Mouse (Mus musculus) R1 (cell line): ENCODE data around the gene Gins3.
A peak's percentile ranks its signal among the peaks of the same experiment; 100 is the strongest.
"Not testable (repeated sequence)": the region's sequence is repeated elsewhere in the genome, so short reads cannot be mapped to it uniquely, and the experiment has no call there.

Experiments
- DNase-seq: peaks from one replicate; pipeline ENCODE4 v3.0.0-alpha.2; 2018; ENCODE audit warnings: low read depth, low spot score

The Gins3 gene

DNA sequence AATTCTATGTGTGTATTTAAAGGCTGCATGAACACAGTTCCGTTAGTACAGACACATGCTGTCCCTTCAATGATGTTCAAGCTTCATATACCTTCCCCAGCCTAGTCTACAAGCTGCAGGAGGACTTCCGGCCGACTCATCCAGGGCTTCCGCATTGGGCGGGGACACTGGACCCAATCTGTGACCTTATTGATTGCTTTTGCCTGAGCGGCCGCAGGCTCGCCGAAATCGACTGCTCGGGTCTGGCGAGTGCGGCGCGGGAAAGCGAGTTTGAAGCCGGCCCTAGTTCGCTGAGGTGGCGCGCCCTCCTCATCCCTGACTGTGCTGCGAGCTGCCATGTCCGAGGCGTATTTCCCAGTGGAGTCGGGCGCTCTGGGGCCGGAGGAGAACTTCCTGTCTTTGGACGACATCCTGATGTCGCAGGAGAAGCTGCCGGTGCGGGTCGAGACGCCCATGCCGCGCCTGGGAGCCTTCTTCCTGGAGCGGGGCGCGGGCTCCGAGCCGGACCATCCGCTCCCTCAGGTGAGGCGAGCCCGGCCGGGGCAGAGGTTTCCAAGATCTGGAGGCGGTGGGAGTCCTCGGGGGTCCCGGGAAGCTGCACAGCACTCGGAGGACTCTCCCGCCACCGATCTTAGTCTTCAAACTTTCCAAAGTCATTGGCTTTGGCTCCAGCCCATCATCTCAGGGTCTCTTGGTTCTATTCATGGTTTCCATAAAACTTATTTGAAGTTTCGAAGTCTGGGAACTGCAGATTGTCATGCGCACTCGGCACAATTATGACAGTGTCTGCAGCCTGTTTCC lies at the start of gene Gins3:
Gins3 (plus strand) TSS at position 192 of the 801 bp plus-strand sequence.
- DNase-seq = peak; percentile 97

DNA sequence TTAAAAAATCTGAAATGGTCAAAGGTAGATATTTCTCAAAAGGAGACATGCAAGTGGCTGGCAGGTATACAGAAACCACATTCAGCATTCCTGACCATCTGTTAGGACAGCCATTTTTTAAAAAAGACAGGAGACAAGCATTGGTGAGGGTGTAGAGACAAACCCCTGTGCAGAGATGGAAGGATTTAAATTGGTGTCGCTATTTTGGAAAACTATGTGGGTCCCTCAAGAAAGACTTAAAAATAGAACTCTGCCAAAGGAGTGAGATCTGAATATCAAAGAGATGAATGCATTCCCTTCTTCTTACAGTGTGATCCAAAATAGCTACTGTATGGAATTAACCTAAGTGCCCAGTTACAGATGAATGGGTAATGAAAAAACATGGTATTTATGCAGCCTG lies 45.9 kb upstream of the Gins3 start:
- no peak for DNase-seq

DNA sequence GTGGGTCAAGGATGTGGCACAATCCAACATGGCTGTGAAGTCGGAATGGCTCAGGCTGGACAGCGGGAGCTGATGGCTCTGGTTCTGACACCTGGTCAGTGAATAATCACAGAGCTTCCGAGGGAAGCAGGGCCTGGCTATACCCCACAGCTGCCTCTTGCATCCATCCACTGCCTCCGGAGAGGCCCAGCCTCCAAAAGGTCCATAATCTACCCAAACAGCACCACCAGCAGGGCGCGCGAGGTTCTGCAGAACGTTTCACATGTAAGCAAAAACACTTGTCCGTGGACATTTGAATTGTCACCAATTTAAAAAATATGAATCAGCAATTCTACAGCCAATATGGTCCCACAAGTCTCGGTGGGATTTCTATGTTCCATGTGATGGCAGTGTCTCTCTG lies 44.0 kb upstream of the Gins3 start:
- peak; percentile 71 for DNase-seq

DNA sequence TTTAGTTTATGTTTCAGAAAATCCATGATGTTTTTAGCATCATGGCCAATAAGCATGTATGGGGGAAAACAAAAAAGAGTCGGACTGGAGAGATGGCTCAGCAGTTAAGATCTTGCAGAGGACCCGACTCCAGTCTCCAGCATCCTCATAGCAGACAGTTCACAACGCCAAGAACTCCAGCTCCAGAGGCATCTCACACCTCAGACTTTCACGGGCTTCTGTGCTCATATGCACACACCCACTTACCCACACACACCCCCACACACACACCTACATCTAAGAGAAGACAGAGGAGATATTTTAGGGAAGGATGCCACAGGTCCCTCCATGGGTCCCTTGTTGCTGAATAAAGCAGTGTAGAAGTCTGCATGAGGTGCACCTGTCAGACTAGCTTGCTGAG lies 42.7 kb upstream of the Gins3 start:
- DNase-seq = no peak

DNA sequence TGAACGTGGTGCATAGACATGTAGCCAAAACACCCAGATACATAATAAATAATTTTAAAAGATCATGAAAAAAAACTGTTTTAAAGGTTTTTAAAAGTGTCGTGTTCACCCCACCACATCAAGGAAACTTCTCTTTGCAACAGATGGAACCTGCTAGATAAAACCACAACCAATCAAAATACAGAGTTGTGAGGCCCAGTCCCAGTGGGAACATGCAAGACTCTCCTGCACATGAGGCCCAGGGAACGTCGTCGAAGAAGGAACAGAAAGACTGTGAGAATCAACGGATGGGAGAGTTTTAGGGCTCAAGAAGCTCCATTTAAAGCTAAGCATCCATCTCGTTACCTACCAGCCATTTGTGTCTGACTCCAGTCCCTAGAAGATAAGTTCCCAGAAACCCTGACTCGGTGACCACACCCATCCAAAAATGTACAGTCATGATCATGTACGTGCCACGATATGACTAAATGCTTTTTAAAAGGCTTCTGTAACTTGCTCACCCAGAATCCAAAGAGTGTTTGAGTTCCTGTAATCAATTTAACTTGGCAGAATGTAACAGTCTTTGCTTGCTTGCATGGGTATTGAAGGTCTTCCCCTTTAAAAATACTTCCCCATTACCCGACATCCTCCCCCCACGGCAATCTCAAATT lies 41.0 kb upstream of the Gins3 start:
- no peak for DNase-seq

DNA sequence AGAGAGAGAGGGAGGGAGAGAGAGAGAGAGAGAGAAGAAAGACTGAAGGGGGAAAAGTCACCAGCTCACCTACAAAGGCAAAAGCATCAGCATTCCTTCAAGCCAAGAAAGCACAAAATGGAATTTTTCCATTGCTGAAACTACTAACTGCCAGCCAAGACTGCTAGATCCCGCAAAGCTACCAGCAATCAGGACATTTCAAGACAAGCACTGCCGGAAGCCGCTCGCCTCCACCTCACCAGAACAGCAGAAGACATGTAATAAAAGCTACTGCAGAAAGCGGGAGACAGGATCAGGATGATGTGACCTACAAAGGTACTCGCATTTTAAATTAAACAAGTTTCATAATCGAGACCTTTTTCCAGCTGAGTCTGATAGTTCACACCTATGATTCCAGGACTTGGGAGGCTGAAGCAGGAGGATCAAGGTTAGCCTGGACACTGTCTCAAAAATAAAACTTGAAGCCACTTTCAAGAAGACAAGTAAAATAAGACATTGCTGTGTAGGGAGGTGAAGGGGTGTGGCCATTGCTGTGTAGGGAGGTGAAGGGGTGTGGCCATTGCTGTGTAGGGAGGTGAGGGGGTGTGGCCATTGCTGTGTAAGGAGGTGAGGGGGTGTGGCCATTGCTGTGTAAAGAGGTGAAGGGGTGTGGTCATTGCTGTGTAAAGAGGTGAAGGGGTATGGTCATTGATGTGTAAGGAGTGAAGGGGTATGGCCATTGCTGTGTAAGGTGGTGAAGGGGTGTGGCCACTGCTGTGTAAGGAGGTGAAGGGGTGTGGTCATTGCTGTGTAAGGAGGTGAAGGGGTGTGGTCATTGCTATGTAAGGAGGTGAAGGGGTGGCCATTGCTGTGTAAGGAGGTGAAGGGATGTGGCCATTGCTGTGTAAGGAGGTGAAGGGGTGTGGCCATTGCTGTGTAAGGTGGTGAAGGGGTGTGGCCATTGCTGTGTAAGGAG lies 39.5 kb upstream of the Gins3 start:
- peak; percentile 99 for DNase-seq

DNA sequence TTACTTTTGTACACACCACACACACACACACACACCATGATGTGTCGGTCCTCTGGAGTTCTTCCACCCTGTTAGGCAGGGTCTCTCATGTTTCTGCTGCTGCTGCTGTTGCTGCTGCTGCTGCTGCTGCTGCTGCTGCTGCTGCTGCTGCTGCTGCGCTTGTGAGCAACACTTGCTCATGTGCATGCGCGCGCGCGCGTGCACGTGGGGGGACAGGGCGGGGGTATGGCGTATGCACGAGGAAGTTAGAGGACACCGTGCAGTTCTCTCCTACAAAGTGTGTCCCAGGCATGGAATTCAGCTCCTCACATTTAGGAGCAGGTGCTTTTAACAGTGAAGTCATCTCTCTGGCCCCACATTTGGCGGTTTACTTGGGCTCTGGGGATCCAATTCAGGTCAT lies 38.1 kb upstream of the Gins3 start:
- peak; percentile 66 for DNase-seq

DNA sequence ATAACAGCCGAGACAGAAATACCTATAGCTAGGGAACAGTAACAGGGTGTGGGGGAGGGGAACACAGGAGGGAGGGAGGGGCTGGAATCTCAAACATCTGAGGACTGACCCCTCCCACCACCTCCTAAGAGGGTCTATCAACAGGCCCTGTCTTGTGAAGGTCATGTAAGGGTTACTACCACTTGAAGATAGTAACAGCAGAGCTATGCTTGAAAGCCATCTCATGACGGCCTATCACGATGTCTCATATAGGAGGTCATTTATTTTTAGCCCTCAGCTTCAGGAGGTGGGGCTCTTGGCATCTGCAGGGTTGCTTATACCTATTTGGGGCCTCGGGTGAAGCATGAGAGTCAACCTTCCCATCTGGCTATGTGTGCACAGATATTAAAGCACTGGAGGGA lies 36.4 kb upstream of the Gins3 start:
- DNase-seq = peak; percentile 98

DNA sequence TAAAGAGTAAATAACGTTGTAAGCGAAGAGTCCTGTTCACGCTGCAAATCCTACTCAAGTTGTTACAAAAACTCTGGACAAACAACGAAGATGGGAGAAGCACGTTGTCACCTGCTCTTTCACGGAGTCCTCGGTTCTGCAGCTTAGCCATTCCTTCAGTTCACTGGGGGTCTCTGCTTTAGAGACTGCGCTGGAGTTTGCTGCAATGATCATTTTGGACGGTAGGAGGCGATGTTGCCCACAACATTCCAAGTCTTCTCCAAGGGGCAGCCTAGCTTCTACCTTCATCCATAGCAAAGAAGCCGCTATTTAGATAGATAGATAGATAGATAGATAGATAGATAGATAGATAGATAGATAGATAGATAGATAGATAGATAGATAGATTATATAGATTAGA lies 33.4 kb upstream of the Gins3 start:
- peak; percentile 86 for DNase-seq

DNA sequence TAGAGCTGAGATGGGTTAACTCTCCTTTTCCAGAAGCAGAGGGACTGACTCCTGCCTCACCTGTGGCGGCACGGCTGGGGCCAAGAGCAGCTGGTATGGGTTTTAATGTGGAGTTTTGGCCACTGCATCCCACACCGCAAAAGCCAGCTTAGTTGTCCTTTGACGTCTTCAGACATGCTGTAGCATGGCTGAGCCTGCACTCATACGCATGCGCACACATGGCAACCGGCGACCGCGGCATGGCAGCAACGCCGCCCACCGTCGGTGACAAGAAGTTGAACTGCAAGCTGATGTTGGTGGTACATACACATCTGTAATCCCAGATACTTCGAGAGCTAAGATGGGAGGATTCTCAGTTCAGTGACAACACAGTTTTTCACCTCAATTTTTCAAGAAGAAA lies 31.9 kb upstream of the Gins3 start:
- peak; percentile 90 for DNase-seq

DNA sequence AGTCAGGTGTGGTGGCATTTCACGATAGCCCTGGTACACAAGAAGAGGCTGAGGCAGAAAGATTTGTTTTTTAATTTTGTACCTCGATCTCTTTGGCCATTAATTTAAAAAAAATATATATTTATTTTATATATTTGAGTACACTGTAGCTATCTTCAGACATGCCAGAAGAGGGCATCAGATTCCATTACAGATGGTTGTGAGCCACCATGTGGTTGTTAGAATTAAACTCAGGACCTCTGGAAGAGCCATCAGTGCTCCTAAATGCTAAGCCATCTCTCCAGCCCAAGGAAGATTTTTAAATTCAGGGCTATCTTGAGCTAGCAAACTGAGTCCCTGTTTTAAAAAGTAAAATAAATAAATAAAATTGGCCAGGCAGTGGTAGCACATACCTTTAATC lies 31.1 kb upstream of the Gins3 start:
- no peak for DNase-seq

DNA sequence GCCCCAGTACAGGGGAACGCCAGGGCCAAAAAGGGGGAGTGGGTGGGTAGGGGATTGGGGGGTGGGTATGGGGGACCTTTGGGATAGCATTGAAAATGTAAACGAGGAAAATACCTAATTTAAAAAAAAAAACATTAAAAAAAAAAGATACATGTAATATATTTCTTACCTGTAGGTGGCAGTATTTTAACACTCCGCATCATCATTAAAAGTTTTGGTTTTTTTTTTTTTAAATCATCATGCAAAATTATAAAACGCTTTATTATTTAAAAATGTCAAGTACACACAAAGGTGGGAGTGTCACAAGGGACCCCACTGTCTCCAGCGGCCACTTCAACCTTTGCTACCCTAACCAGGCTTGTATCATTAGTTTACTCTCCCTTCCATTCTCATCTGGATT lies 26.7 kb upstream of the Gins3 start:
- not testable (repeated sequence) for DNase-seq

DNA sequence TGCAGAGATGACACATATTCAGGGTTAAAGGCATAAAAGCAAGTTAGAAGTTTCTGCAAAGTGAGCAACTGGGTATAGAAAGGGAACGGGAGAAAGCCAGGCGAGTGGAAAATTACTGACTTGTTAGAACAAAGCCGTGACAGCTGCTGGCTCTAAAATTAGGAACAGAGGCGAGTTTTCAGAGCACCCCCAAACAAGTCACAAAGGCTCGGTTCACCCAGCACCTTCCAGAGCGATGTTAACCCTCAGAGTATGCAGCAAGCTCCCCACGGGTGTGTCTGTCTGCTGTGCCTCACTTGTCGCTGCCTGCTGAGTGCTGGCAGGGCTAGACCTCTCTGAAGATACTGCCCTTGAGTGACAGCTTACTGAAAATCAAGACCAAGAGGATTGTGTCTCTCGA lies 26.0 kb upstream of the Gins3 start:
- DNase-seq = no peak

DNA sequence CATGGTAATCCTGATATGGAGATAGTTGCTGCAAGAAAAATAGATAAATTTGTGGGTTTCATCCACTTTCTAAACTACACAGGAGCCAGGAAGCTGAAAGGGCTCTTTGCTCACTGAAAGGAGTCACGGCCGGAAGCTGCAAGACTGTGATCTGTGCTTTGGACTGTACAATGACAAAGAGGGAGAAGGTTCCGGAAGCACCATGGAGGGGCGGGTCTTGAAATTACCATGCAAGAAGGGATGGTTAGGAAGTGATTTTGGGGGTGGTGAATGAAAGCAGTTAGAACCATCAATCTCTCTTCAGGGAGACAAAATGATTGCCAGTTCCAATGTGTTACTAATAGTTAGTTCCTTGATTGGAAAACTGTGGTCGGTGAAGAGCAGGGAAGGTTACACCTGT lies 23.8 kb upstream of the Gins3 start:
- peak; percentile 94 for DNase-seq

DNA sequence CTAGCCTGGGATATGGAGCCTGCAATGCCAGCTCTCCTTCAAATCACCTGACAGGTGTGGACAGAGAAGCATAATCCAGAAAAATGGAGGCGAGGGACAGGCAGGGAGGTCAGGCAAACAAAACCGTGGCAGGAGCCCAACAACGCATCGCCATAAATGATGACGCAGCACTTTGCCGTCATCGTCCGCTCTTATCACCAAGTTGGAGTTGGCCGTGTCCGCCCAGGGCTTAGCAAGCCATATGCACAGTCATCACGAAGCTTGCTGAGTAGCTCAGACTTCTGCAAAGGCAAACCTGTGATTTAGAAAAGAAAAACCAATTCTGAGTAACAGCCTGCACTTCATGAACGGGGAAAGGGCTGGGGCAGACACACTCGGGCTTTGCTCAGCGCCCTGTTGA lies 22.5 kb upstream of the Gins3 start:
- peak; percentile 46 for DNase-seq

DNA sequence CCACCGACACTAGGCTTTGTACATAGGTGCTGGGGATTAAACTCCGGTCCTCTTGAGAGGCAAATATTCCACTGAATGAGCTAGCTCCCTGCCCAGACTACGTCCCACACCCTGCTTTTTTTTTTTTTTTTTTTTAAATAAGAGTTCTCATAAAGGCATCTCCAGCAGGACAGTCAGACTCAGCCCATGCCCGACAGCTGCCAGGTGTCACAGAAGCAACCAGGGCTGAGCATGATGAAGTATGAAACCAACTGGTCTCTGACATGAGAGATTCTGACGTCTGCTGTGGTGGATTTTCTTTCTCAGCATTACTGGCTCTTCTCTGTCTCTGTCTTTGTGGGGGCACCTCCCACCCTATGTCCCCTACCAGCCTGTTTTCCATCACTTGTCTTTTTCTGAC lies 21.5 kb upstream of the Gins3 start:
- no peak for DNase-seq

DNA sequence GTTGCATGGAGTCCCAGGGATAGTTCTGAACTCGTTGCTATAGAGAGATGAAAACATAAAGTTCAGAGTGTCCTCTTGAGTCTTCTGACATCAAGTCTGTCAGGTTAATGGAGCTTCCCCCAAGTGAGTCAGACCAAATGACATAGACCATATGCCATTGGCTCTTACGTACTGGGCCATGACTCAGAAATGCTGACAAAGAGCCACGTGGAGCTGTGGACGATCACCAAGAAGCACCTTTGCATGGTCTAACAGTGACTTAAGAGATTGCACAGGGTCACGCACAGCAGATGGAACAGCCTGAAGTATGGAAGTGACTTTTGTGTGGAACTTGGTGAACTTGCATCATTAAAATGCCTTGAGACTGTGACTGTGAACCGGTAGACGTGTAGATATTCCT lies 16.9 kb upstream of the Gins3 start:
- no peak for DNase-seq

DNA sequence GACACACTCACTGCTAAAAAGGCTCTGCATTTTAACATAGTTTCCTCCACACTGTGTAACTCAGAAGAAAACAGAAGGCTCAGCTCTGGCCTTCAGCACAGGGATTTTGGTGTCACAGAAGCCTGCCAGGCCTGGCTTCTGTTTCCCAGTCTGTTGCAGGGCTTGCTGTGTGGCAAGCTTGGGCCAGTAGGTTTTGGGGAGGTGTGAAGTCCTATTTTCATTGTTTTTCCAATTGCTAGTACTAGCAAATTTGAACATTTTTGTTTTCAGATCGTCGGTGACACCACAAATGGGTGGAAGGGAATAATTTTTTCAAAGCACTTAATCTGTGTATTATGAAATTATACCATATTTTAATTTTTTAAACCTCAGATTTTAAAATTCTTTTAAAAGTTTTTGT lies 13.2 kb upstream of the Gins3 start:
- DNase-seq = no peak

DNA sequence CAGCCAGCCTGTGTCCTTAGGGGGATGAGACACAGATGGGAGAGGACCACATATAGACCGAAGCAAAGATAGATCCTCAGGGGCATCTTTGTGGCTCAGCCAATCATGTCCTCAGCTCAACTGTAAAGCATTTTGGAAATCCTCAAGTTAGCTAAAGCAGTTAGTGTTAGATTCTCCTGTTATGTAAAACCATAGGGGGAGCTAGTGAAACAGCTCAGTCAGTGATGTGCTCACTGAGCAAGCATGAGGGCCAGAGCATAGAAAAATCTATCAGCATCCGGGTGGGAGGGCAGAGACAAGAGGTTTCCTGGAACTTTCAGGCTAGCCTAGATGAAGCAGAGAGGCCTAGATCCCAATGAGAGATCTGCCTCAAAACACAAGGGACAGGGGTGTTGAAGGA lies 8.4 kb upstream of the Gins3 start:
- no peak for DNase-seq

DNA sequence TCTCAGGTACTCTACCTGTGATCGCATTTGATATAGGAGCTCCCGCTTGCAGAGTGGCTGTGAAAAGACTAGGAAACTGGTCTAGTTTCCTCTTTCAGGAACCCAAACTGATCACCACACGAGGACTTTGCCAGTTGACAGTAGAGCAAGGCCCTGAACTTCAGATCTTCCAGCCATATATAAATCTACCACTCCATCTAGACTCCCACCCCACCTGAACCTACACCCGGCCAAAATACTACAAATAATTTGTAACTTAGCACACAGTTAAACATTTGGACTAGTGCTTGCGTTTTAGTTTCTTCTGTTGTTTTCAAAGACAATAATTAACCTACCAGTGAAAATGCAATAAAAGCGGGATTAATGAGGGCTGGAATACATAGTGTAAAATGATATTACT lies 413 bp upstream of the Gins3 start:
- no peak for DNase-seq

DNA sequence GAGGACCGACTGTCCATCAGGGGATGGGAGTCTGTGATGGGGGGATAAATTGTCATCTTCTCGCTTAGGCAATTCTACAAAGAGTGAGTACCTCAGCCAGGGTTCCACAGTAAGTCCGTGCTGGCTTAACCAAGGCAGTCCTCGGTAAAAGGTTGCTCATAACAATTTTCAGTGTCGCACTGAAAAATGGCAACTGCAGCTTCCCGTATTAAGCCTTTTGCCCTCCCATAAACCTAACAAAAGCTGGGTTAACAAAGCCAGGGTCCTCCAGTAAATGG lies 749 bp downstream of the Gins3 start:
- peak; percentile 23 for DNase-seq

DNA sequence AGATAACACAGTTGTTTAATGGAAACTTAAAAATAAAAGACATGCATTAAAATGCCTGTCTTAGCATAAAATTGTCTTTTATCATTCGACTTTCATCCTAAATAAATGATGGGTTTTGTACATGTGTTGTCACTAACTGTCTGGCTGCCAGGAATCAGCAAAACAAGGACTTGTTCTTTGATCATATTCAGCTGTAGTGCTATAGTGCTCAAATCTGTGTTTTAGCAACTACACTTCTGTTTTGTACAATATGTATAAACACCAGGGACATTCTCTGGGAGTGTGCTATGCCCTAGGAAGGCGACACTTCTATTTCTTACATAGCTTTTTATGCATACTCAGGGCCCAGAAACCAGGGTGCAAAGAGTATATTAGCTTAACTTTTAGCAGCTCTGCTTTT lies 11.7 kb downstream of the Gins3 start:
- no peak for DNase-seq

DNA sequence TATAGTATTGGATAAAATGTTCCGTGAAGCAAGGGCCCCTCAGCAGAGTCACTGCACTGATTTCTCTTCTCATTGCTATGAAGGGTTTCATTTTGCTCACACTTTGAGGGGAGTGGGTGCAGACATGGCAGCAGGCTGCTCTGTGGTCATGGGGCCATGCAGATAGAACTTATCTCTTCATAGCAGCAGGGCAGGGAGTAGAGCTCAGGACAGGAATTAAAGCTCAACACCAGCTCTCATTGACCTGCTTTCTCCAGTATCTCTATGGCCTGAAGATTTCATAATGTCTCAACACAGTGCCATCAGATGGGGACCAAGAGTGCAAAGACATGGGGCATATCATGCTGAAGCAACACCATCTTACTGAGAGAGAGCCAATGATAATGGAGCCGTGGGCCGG lies 15.0 kb downstream of the Gins3 start:
- no peak for DNase-seq
